Mouse (Mus musculus): Measurements from ENCODE around the gene Atp6v1b1. TPM values are rescaled to one million over a fixed set of nuclear protein-coding genes. Genes with fewer than 3 reads are reported as not detected.

Atp6v1b1 gene
- polyA plus RNA-seq, 1 experiment from 2014 or later = not detected

GRCm38 (mm10) chr6:83791251-83791890 is 48.6 kb downstream of the Atp6v1b1 start:
- no peak overlapping the region for H3K27ac ChIP-seq
- 65% methylated on average over 4 of the region's 4 CpGs for WGBS
- ATAC-seq (ENCODE audit: low FRiP score, low read depth) = no peak
- no peaks in the 10 kb centered on the region for H3K9me3 ChIP-seq
- no peak overlapping the region for H3K4me3 ChIP-seq
- no peaks in the 10 kb centered on the region for H3K36me3 ChIP-seq
- no peaks in the 10 kb centered on the region for H3K27me3 ChIP-seq
- H3K4me1 ChIP-seq = peaks cover 10% of the 10 kb centered on the region
- no peak overlapping the region for H3K4me2 ChIP-seq (replicated peaks)
- no peak overlapping the region for H3K9ac ChIP-seq

GRCm38 (mm10) chr6:83794760-83795296 is 52.0 kb downstream of the Atp6v1b1 start, which contains the start of gene Nagk:
Gene Nagk, plus strand, starts transcription at chr6:83794982.
- WGBS = under 1% methylated on average over 43 of the region's 43 CpGs
- no peaks in the 10 kb centered on the region for H3K9me3 ChIP-seq
- no peaks in the 10 kb centered on the region for H3K27me3 ChIP-seq
- peak within 1 kb of the TSS; percentile 78 for H3K4me3 ChIP-seq
- H3K36me3 ChIP-seq = peaks cover 9% of the 10 kb centered on the region
- peaks cover 10% of the 10 kb centered on the region for H3K4me1 ChIP-seq
- peak; percentile 96 for ATAC-seq (ENCODE audit: low FRiP score, low read depth)
- H3K9ac ChIP-seq = peak within 1 kb of the TSS; percentile 83
- H3K27ac ChIP-seq = peak within 1 kb of the TSS; percentile 92
- peak within 1 kb of the TSS; percentile 77 for H3K4me2 ChIP-seq (replicated peaks)

- Histone ChIP-seq H3K9ac (peak overlapping the region; percentile 83), H3K4me3 (peak overlapping the region; percentile 78), H3K27ac (peak overlapping the region; percentile 92), H3K9me3 (no peaks in the 10 kb centered on the region), H3K27me3 (no peaks in the 10 kb centered on the region), H3K36me3 (peaks cover 15% of the 10 kb centered on the region), H3K4me2 (replicated peaks) (peak overlapping the region; percentile 77), H3K4me1 (peaks cover 10% of the 10 kb centered on the region)
- ATAC-seq (ENCODE audit: low FRiP score, low read depth) = peak; percentile 9; the same call in 1 of the 2 replicates
- 10% methylated on average over 13 of the region's 13 CpGs for WGBS
These were observed 52.7 kb downstream of the Atp6v1b1 start for GRCm38 (mm10) chr6:83795492-83795900.

DNA sequence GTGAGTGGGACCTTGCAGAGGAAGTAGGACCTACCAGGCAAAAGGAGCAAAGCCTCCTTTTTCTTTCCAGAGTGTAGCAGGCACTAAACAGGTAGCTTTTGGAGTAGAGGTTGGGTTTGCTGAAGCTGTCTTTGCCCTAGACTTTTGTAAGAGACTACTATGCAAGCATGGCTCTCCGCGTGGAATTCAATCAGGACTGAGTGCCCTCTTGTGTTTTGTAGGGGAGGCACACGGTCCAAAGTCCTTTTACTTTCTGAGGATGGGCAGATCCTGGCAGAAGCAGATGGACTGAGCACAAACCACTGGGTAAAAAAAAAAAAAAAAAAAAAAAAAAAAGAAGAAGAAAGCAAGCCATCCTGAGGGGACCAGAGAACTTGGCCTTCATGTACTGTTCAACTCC is 53.9 kb downstream of the Atp6v1b1 start:
- ATAC-seq (ENCODE audit: low FRiP score, low read depth) = no peak
- Histone ChIP-seq H3K9me3 (no peaks in the 10 kb centered on the region), H3K4me1 (peaks cover 10% of the 10 kb centered on the region), H3K9ac (no peak overlapping the region), H3K27me3 (no peaks in the 10 kb centered on the region), H3K27ac (no peak overlapping the region), H3K36me3 (peaks cover 27% of the 10 kb centered on the region), H3K4me2 (replicated peaks) (no peak overlapping the region), H3K4me3 (no peak overlapping the region)
- WGBS = 75% methylated on average over 3 of the region's 3 CpGs

GRCm38 (mm10) chr6:83802033-83802432 is 59.2 kb downstream of the Atp6v1b1 start:
- H3K4me3 ChIP-seq = no peak overlapping the region
- H3K4me1 ChIP-seq = no peaks in the 10 kb centered on the region
- H3K9me3 ChIP-seq = no peaks in the 10 kb centered on the region
- no peak overlapping the region for H3K9ac ChIP-seq
- H3K4me2 ChIP-seq (replicated peaks) = no peak overlapping the region
- peaks cover 65% of the 10 kb centered on the region for H3K36me3 ChIP-seq
- H3K27me3 ChIP-seq = no peaks in the 10 kb centered on the region
- ATAC-seq (ENCODE audit: low FRiP score, low read depth) = no peak
- 95% methylated on average over 5 of the region's 5 CpGs for WGBS
- no peak overlapping the region for H3K27ac ChIP-seq

DNA sequence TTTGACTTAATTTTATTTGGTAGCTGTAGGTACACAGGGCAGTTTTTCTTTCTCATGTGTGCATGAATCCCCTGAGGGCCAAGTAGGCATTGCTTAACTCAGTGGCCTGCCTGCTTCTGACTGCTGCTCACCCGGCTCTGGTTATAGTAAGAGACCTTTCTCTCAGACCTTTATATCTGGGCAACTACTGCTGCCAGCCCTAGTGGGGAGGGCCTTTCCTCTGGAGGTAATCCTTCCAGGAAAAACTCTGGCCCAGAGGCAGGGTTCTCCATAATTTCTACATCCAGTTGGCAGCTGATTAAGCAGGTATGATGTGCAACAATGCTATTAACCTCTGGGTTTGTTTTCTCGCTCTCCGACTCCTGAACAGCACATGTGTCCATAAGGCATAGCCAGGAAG is 60.1 kb downstream of the Atp6v1b1 start:
- WGBS = 88% methylated on average over 3 of the region's 3 CpGs
- peaks cover 73% of the 10 kb centered on the region for H3K36me3 ChIP-seq
- no peak overlapping the region for H3K9ac ChIP-seq

More for the DNA sequence above, 60.1 kb downstream of the Atp6v1b1 start:
- Histone ChIP-seq H3K4me2 (replicated peaks) (no peak overlapping the region), H3K9me3 (no peaks in the 10 kb centered on the region), H3K4me3 (no peak overlapping the region), H3K4me1 (no peaks in the 10 kb centered on the region), H3K27ac (no peak overlapping the region), H3K27me3 (no peaks in the 10 kb centered on the region)
- no peak for ATAC-seq (ENCODE audit: low FRiP score, low read depth)

Other genes starting within 250 kb of the Atp6v1b1 start
- 88.4 and 89.5 TPM in 2 replicates for gene Dguok, start 236.0 kb upstream of the Atp6v1b1 start, polyA plus RNA-seq (2015; fragmentation: Nextera tagmentation; extraction: Ambion mirVana)
- 2.9 and 3.4 TPM in 2 replicates for gene Actg2, start 206.7 kb upstream of the Atp6v1b1 start, polyA plus RNA-seq (2015; fragmentation: Nextera tagmentation; extraction: Ambion mirVana)
- 24.4 and 24.8 TPM in 2 replicates for gene Stambp, start 170.3 kb upstream of the Atp6v1b1 start, polyA plus RNA-seq (2015; fragmentation: Nextera tagmentation; extraction: Ambion mirVana)
- gene Clec4f, start 86.8 kb upstream of the Atp6v1b1 start, polyA plus RNA-seq (2015; fragmentation: Nextera tagmentation; extraction: Ambion mirVana) = not detected in 2 replicates
- not detected in 2 replicates for gene Cd207, start 65.1 kb upstream of the Atp6v1b1 start, polyA plus RNA-seq (2015; fragmentation: Nextera tagmentation; extraction: Ambion mirVana)
- 1.1 and 1.4 TPM in 2 replicates for gene Vax2, start 31.7 kb upstream of the Atp6v1b1 start, polyA plus RNA-seq (2015; fragmentation: Nextera tagmentation; extraction: Ambion mirVana)
- 0.20 and 0.25 TPM in 2 replicates for gene Ankrd53, start 19.7 kb downstream of the Atp6v1b1 start, polyA plus RNA-seq (2015; fragmentation: Nextera tagmentation; extraction: Ambion mirVana)
- gene Tex261, start 32.8 kb downstream of the Atp6v1b1 start, polyA plus RNA-seq (2015; fragmentation: Nextera tagmentation; extraction: Ambion mirVana) = 96.2 and 97.8 TPM in 2 replicates
- 57.1 and 57.3 TPM in 2 replicates for gene Nagk, start 52.0 kb downstream of the Atp6v1b1 start, polyA plus RNA-seq (2015; fragmentation: Nextera tagmentation; extraction: Ambion mirVana)
- gene Paip2b, start 88.8 kb downstream of the Atp6v1b1 start, polyA plus RNA-seq (2015; fragmentation: Nextera tagmentation; extraction: Ambion mirVana) = 19.2 and 20.5 TPM in 2 replicates
- 64.1 and 71.7 TPM in 2 replicates for gene Zfp638, start 124.1 kb downstream of the Atp6v1b1 start, polyA plus RNA-seq (2015; fragmentation: Nextera tagmentation; extraction: Ambion mirVana)